Mouse (Mus musculus): ENCODE measurements around the gene Gpr157.
A peak's percentile ranks its signal among the peaks of the same experiment; 100 is the strongest.

Gpr157 gene

GRCm38 (mm10) chr4:150112867-150113266 lies 25.7 kb downstream of the Gpr157 start:
- peak; percentile 62 for DNase-seq

GRCm38 (mm10) chr4:150114505-150115061 lies 27.4 kb downstream of the Gpr157 start:
- no peak for DNase-seq

GRCm38 (mm10) chr4:150117311-150117710 lies 30.1 kb downstream of the Gpr157 start:
- no peak for DNase-seq

GRCm38 (mm10) chr4:150118163-150118562 lies 31.0 kb downstream of the Gpr157 start:
- DNase-seq: no peak

- DNase-seq: no peak
Measured at GRCm38 (mm10) chr4:150119055-150119454, 31.9 kb downstream of the Gpr157 start, which contains the start of gene Slc2a5. Slc2a5 (plus strand) TSS chr4:150119283.

GRCm38 (mm10) chr4:150119640-150120039 lies 32.5 kb downstream of the Gpr157 start:
- no peak for DNase-seq

- no peak for DNase-seq
Measured at GRCm38 (mm10) chr4:150120173-150120833, 33.1 kb downstream of the Gpr157 start.

- no peak for DNase-seq
Measured at GRCm38 (mm10) chr4:150121430-150121829, 34.3 kb downstream of the Gpr157 start.

GRCm38 (mm10) chr4:150122476-150122875 lies 35.3 kb downstream of the Gpr157 start:
- no peak for DNase-seq

- no peak for DNase-seq
Measured at GRCm38 (mm10) chr4:150126373-150126772, 39.2 kb downstream of the Gpr157 start.

GRCm38 (mm10) chr4:150127894-150128293 lies 40.7 kb downstream of the Gpr157 start:
- DNase-seq: no peak

- no peak for DNase-seq
Measured at GRCm38 (mm10) chr4:150128571-150128970, 41.4 kb downstream of the Gpr157 start.

- DNase-seq: no peak
Measured at GRCm38 (mm10) chr4:150130661-150131060, 43.5 kb downstream of the Gpr157 start.

- no peak for DNase-seq
Measured at GRCm38 (mm10) chr4:150132692-150133271, 45.6 kb downstream of the Gpr157 start.

GRCm38 (mm10) chr4:150135254-150135653 lies 48.1 kb downstream of the Gpr157 start:
- DNase-seq: no peak

GRCm38 (mm10) chr4:150136693-150137092 lies 49.5 kb downstream of the Gpr157 start:
- DNase-seq: peak; percentile 84

GRCm38 (mm10) chr4:150137368-150138083 lies 50.4 kb downstream of the Gpr157 start:
- no peak for DNase-seq

- peak; percentile 41 for DNase-seq
Measured at GRCm38 (mm10) chr4:150138084-150138543, 50.9 kb downstream of the Gpr157 start.

GRCm38 (mm10) chr4:150139090-150139489 lies 51.9 kb downstream of the Gpr157 start:
- no peak for DNase-seq

GRCm38 (mm10) chr4:150140346-150140745 lies 53.2 kb downstream of the Gpr157 start:
- no peak for DNase-seq

- DNase-seq: no peak
Measured at GRCm38 (mm10) chr4:150144242-150144641, 57.1 kb downstream of the Gpr157 start.

GRCm38 (mm10) chr4:150146286-150146685 lies 59.1 kb downstream of the Gpr157 start:
- no peak for DNase-seq

GRCm38 (mm10) chr4:150151045-150151444 lies 63.9 kb downstream of the Gpr157 start:
- DNase-seq: no peak

GRCm38 (mm10) chr4:150152483-150152882 lies 65.3 kb downstream of the Gpr157 start:
- DNase-seq: no peak
